Mouse (Mus musculus): Measurements from ENCODE around the gene Myh9.

DNA sequence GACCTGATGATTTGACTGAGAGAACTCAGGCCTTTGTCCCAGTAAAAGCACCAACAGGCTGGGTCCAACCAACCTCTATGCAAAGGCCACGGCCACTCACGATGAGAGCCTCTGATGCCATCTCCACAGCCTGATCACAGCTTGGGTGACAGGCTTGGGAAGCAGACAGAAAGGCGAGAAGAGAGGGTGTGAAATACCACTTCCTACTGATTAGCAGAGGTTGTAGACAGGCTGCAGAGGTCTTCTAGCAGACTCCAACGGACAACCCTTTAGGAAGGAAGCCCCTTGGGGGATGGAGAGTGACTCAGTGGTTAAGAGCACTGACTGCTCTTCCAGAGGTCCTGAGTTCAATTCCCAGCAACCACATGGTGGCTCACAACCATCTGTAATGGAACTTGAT is 40.8 kb downstream of the Myh9 start:
- TF ChIP-seq GATA1 (IDR thresholded peaks at IDR 0.05; ENCODE audit: borderline replicate concordance, low read length) (no peak), FLI1 (IDR thresholded peaks at IDR 0.05; ENCODE audit: low read length) (no peak)

Measured in megakaryocyte, embryonic 14.5 days (primary cell).